ENCODE assay signal across 19 mouse cellular contexts in genomic region chr4:44917312-44917848, GRCm38 (mm10).
A peak's percentile ranks its signal among the peaks of the same experiment; 100 is the strongest.
DNase-seq lines count a peak whose midpoint lies in the region; ATAC-seq and TF ChIP-seq lines count a peak whose summit lies in the region.
"Had no signal": no experiment of that assay in that cellular context is flagged by ENCODE, and none has a peak within 500 bp of the region (broad histone marks: within the 10 kb centered on the region; RNA-seq: fewer than 3 reads in every experiment).

No protein-coding gene starts in this region.

- WGBS in hindbrain, embryonic 12.5 days: 30% methylated on average over 5 of the region's 5 CpGs
- WGBS in hindbrain, embryonic 10.5 days: 48% methylated on average over 5 of the region's 5 CpGs
- 53% methylated on average over 5 of the region's 5 CpGs for WGBS in neural tube, embryonic 15.5 days
- WGBS in forebrain, postnatal 0 days: 34% methylated on average over 5 of the region's 5 CpGs
- 15% methylated on average over 5 of the region's 5 CpGs for WGBS in midbrain, embryonic 16.5 days
- 72% methylated on average over 5 of the region's 5 CpGs for WGBS in intestine, postnatal 0 days

- no peaks in the 10 kb centered on the region for H3K36me3 ChIP-seq in hindbrain, embryonic 12.5 days
- H3K36me3 ChIP-seq in hindbrain, embryonic 10.5 days: peaks cover 9% of the 10 kb centered on the region; the same call in 1 of the 2 replicates
- H3K36me3 ChIP-seq in neural tube, embryonic 15.5 days: 0 out of 2 replicates have a peak, but pooled peaks cover 2% of the 10 kb centered on the region
- no peaks in the 10 kb centered on the region for H3K36me3 ChIP-seq in forebrain, postnatal 0 days (ENCODE audit: insufficient read depth)
- 0 out of 2 replicates have a peak, but pooled peaks cover 2% of the 10 kb centered on the region for H3K36me3 ChIP-seq in midbrain, embryonic 16.5 days (ENCODE audit: control insufficient read depth, insufficient read depth, low read length)
- H3K36me3 ChIP-seq in intestine, postnatal 0 days (ENCODE audit: control insufficient read depth, insufficient read depth): no peaks in the 10 kb centered on the region
- H3K36me3 ChIP-seq: liver, embryonic 15.5 days had no signal

- peak; percentile 63; the same call in 1 of the 2 replicates for ATAC-seq in hindbrain, embryonic 12.5 days (ENCODE audit: low FRiP score)
- no peak for ATAC-seq in neural tube, embryonic 15.5 days (ENCODE audit: low FRiP score)
- no peak for ATAC-seq in forebrain, postnatal 0 days
- 0 out of 2 replicates have a peak, but pooled peaks have one; percentile 25 for ATAC-seq in midbrain, embryonic 16.5 days
- no peak for ATAC-seq in intestine, postnatal 0 days

- no peak overlapping the region for H3K9ac ChIP-seq in hindbrain, embryonic 12.5 days
- no peak overlapping the region for H3K9ac ChIP-seq in neural tube, embryonic 15.5 days (replicated peaks)
- H3K9ac ChIP-seq in forebrain, postnatal 0 days: no peak overlapping the region
- no peak overlapping the region for H3K9ac ChIP-seq in midbrain, embryonic 16.5 days (ENCODE audit: low read depth, low read length)
- no peak overlapping the region for H3K9ac ChIP-seq in intestine, postnatal 0 days (ENCODE audit: low read depth, low read length)
- H3K9ac ChIP-seq: liver, embryonic 15.5 days had no signal

- TF ChIP-seq CTCF in forebrain, postnatal 0 days (IDR thresholded peaks at IDR 0.05; ENCODE audit: low read depth): no peak
- no peak for TF ChIP-seq CTCF in intestine, postnatal 0 days (IDR thresholded peaks at IDR 0.05; ENCODE audit: low read depth)

- DNase-seq in hindbrain, embryonic 10.5 days (ENCODE audit: low spot score): no peak
- no peak for DNase-seq in neural tube, embryonic 10.5 days (ENCODE audit: extremely low spot score, low spot score)
- no peak for DNase-seq in forebrain, postnatal 0 days
- no peak for DNase-seq in natural killer cell, adult 2 months (ENCODE audit: low spot score in 2 of 2)
- DNase-seq: adrenal gland, postnatal 25 days; cerebellum, adult 18-20 months; cerebellum, postnatal 25 days; embryo, embryonic 11 days; heart, postnatal 10 days; kidney, adult 8-10 months; kidney, postnatal 25 days; thymus, postnatal 25 days had no signal

- no peaks in the 10 kb centered on the region for H3K9me3 ChIP-seq in hindbrain, embryonic 12.5 days (replicated peaks)
- H3K9me3 ChIP-seq in hindbrain, embryonic 10.5 days: no peaks in the 10 kb centered on the region
- H3K9me3 ChIP-seq in neural tube, embryonic 15.5 days (replicated peaks): no peaks in the 10 kb centered on the region
- no peaks in the 10 kb centered on the region for H3K9me3 ChIP-seq in forebrain, postnatal 0 days (ENCODE audit: low read length)
- no peaks in the 10 kb centered on the region for H3K9me3 ChIP-seq in midbrain, embryonic 16.5 days (replicated peaks; ENCODE audit: control insufficient read depth, low read length, poor library complexity, severe bottlenecking)
- H3K9me3 ChIP-seq in intestine, postnatal 0 days (ENCODE audit: control insufficient read depth): no peaks in the 10 kb centered on the region
- H3K9me3 ChIP-seq: liver, embryonic 15.5 days had no signal

- H3K4me2 ChIP-seq in hindbrain, embryonic 12.5 days (replicated peaks): no peak overlapping the region
- no peak overlapping the region for H3K4me2 ChIP-seq in neural tube, embryonic 15.5 days
- no peak overlapping the region for H3K4me2 ChIP-seq in forebrain, postnatal 0 days (ENCODE audit: low read depth)
- H3K4me2 ChIP-seq in midbrain, embryonic 16.5 days (ENCODE audit: low read length): no peak overlapping the region
- H3K4me2 ChIP-seq in intestine, postnatal 0 days (replicated peaks; ENCODE audit: low read depth): no peak overlapping the region
- H3K4me2 ChIP-seq: heart, embryonic 11.5 days had no signal

- H3K27me3 ChIP-seq in hindbrain, embryonic 12.5 days: no peaks in the 10 kb centered on the region
- no peaks in the 10 kb centered on the region for H3K27me3 ChIP-seq in hindbrain, embryonic 10.5 days (ENCODE audit: insufficient read depth, poor library complexity, severe bottlenecking)
- no peaks in the 10 kb centered on the region for H3K27me3 ChIP-seq in neural tube, embryonic 15.5 days (replicated peaks)
- H3K27me3 ChIP-seq in forebrain, postnatal 0 days (ENCODE audit: insufficient read depth, low read length): no peaks in the 10 kb centered on the region
- H3K27me3 ChIP-seq in midbrain, embryonic 16.5 days (ENCODE audit: control insufficient read depth, insufficient read depth, low read depth, low read length): no peaks in the 10 kb centered on the region
- no peaks in the 10 kb centered on the region for H3K27me3 ChIP-seq in intestine, postnatal 0 days (replicated peaks; ENCODE audit: control insufficient read depth, insufficient read depth, low read length)
- H3K27me3 ChIP-seq: liver, embryonic 15.5 days had no signal

- H3K4me1 ChIP-seq in hindbrain, embryonic 12.5 days: peaks cover 12% of the 10 kb centered on the region
- peaks cover 20% of the 10 kb centered on the region for H3K4me1 ChIP-seq in hindbrain, embryonic 10.5 days (replicated peaks)
- peaks cover 5% of the 10 kb centered on the region; the same call in 1 of the 2 replicates for H3K4me1 ChIP-seq in neural tube, embryonic 15.5 days
- H3K4me1 ChIP-seq in forebrain, postnatal 0 days (ENCODE audit: insufficient read depth): no peaks in the 10 kb centered on the region
- peaks cover 14% of the 10 kb centered on the region for H3K4me1 ChIP-seq in midbrain, embryonic 16.5 days (ENCODE audit: control insufficient read depth, insufficient read depth, low read length)
- H3K4me1 ChIP-seq in intestine, postnatal 0 days (replicated peaks; ENCODE audit: control insufficient read depth, insufficient read depth, low read length): no peaks in the 10 kb centered on the region

- H3K4me3 ChIP-seq in hindbrain, embryonic 12.5 days: no peak overlapping the region
- H3K4me3 ChIP-seq in hindbrain, embryonic 10.5 days: no peak overlapping the region
- H3K4me3 ChIP-seq in neural tube, embryonic 15.5 days (replicated peaks): no peak overlapping the region
- H3K4me3 ChIP-seq in forebrain, postnatal 0 days (ENCODE audit: low read depth, low read length): no peak overlapping the region
- H3K4me3 ChIP-seq in midbrain, embryonic 16.5 days (ENCODE audit: low read depth, low read length): no peak overlapping the region
- H3K4me3 ChIP-seq in intestine, postnatal 0 days (ENCODE audit: low read depth, low read length): no peak overlapping the region
- H3K4me3 ChIP-seq: liver, embryonic 15.5 days had no signal

- H3K27ac ChIP-seq in hindbrain, embryonic 12.5 days: peak overlapping the region; percentile 66
- no peak overlapping the region for H3K27ac ChIP-seq in hindbrain, embryonic 10.5 days
- 0 out of 2 replicates have a peak overlapping the region, but pooled peaks have one; percentile 23 for H3K27ac ChIP-seq in neural tube, embryonic 15.5 days (replicated peaks)
- H3K27ac ChIP-seq in forebrain, postnatal 0 days (ENCODE audit: low read depth, low read length): 0 out of 2 replicates have a peak overlapping the region, but pooled peaks have one; percentile 35
- H3K27ac ChIP-seq in midbrain, embryonic 16.5 days (ENCODE audit: low read length): peak overlapping the region; percentile 68
- H3K27ac ChIP-seq in intestine, postnatal 0 days (ENCODE audit: low read depth, low read length): no peak overlapping the region
- H3K27ac ChIP-seq: liver, embryonic 15.5 days; macrophage had no signal

Comparison
In these comparisons a context has a peak if more than half of its experiments do, and no peak if none do; other contexts are left out.
1. H3K27ac ChIP-seq: peak in hindbrain, embryonic 12.5 days (single experiment), neural tube, embryonic 15.5 days (single experiment), forebrain, postnatal 0 days (single experiment) and midbrain, embryonic 16.5 days (single experiment); none in hindbrain, embryonic 10.5 days (single experiment) and intestine, postnatal 0 days (single experiment).
2. ATAC-seq: peak in hindbrain, embryonic 12.5 days (single experiment) and midbrain, embryonic 16.5 days (single experiment); none in neural tube, embryonic 15.5 days (single experiment), forebrain, postnatal 0 days (single experiment) and intestine, postnatal 0 days (single experiment).